Mouse (Mus musculus): ENCODE measurements around the gene Adam17. TPM values are rescaled to one million over a fixed set of nuclear protein-coding genes. Genes with fewer than 3 reads are reported as not detected.

Gene Adam17
- polyA plus RNA-seq, 2 experiments: 34.7 to 40.7 TPM

GRCm38 (mm10) chr12:21353681-21354080, 19.8 kb downstream of the Adam17 start:
- WGBS: 95% methylated on average over 8 of the region's 8 CpGs
- TF ChIP-seq POLR2A (IDR thresholded peaks at IDR 0.05; ENCODE audit: borderline replicate concordance, extremely low read depth, insufficient read depth, insufficient read length): no peak
- H3K36me3 ChIP-seq (ENCODE audit: control insufficient read depth, insufficient read depth, low read length): peaks cover 41% of the 10 kb centered on the region
- H3K27ac ChIP-seq (replicated peaks; ENCODE audit: low read depth, low read length): no peak overlapping the region
- no peak overlapping the region for H3K4me3 ChIP-seq (replicated peaks; ENCODE audit: low read length)
- H3K9ac ChIP-seq (ENCODE audit: low read depth, low read length, severe bottlenecking): no peak overlapping the region
- no peaks in the 10 kb centered on the region for H3K27me3 ChIP-seq (ENCODE audit: control insufficient read depth, insufficient read depth, low read length)
- H3K4me1 ChIP-seq (ENCODE audit: control insufficient read depth, insufficient read depth, low read length): no peaks in the 10 kb centered on the region
- no peak for DNase-seq (ENCODE audit: low spot score)
- H3K4me2 ChIP-seq (replicated peaks; ENCODE audit: low read depth, low read length, severe bottlenecking): no peak overlapping the region
- ATAC-seq (ENCODE audit: low FRiP score, low read depth): no peak
- no peaks in the 10 kb centered on the region for H3K9me3 ChIP-seq (ENCODE audit: control insufficient read depth, low read length)

GRCm38 (mm10) chr12:21350113-21350876, 23.1 kb downstream of the Adam17 start:
- H3K4me2 ChIP-seq (replicated peaks; ENCODE audit: low read depth, low read length, severe bottlenecking): no peak overlapping the region
- no peak for TF ChIP-seq POLR2A (IDR thresholded peaks at IDR 0.05; ENCODE audit: borderline replicate concordance, extremely low read depth, insufficient read depth, insufficient read length)
- WGBS: 87% methylated on average over 7 of the region's 7 CpGs
- ATAC-seq (ENCODE audit: low FRiP score, low read depth) (no peak), DNase-seq (ENCODE audit: low spot score) (no peak)
- no peak overlapping the region for H3K27ac ChIP-seq (replicated peaks; ENCODE audit: low read depth, low read length)
- peaks cover 52% of the 10 kb centered on the region for H3K36me3 ChIP-seq (ENCODE audit: control insufficient read depth, insufficient read depth, low read length)
- H3K27me3 ChIP-seq (ENCODE audit: control insufficient read depth, insufficient read depth, low read length): no peaks in the 10 kb centered on the region
- H3K4me1 ChIP-seq (ENCODE audit: control insufficient read depth, insufficient read depth, low read length): no peaks in the 10 kb centered on the region
- H3K9me3 ChIP-seq (ENCODE audit: control insufficient read depth, low read length): no peaks in the 10 kb centered on the region
- no peak overlapping the region for H3K9ac ChIP-seq (ENCODE audit: low read depth, low read length, severe bottlenecking)
- H3K4me3 ChIP-seq (replicated peaks; ENCODE audit: low read length): no peak overlapping the region

GRCm38 (mm10) chr12:21346972-21347371, 26.5 kb downstream of the Adam17 start:
- no peak for TF ChIP-seq POLR2A (IDR thresholded peaks at IDR 0.05; ENCODE audit: borderline replicate concordance, extremely low read depth, insufficient read depth, insufficient read length)
- Histone ChIP-seq H3K9me3 (ENCODE audit: control insufficient read depth, low read length) (no peaks in the 10 kb centered on the region), H3K4me1 (ENCODE audit: control insufficient read depth, insufficient read depth, low read length) (no peaks in the 10 kb centered on the region), H3K36me3 (ENCODE audit: control insufficient read depth, insufficient read depth, low read length) (peaks cover 44% of the 10 kb centered on the region), H3K27ac (replicated peaks; ENCODE audit: low read depth, low read length) (no peak overlapping the region), H3K4me3 (replicated peaks; ENCODE audit: low read length) (no peak overlapping the region), H3K9ac (ENCODE audit: low read depth, low read length, severe bottlenecking) (no peak overlapping the region), H3K27me3 (ENCODE audit: control insufficient read depth, insufficient read depth, low read length) (no peaks in the 10 kb centered on the region), H3K4me2 (replicated peaks; ENCODE audit: low read depth, low read length, severe bottlenecking) (no peak overlapping the region)
- 92% methylated on average over 7 of the region's 7 CpGs for WGBS
- no peak for DNase-seq (ENCODE audit: low spot score)
- no peak for ATAC-seq (ENCODE audit: low FRiP score, low read depth)

- peaks cover 54% of the 10 kb centered on the region for H3K36me3 ChIP-seq (ENCODE audit: control insufficient read depth, insufficient read depth, low read length)
- H3K27ac ChIP-seq (replicated peaks; ENCODE audit: low read depth, low read length): no peak overlapping the region
- DNase-seq (ENCODE audit: low spot score): no peak
- 94% methylated on average over 5 of the region's 5 CpGs for WGBS
- H3K4me3 ChIP-seq (replicated peaks; ENCODE audit: low read length): no peak overlapping the region
- no peak for ATAC-seq (ENCODE audit: low FRiP score, low read depth)
- no peaks in the 10 kb centered on the region for H3K4me1 ChIP-seq (ENCODE audit: control insufficient read depth, insufficient read depth, low read length)
- H3K27me3 ChIP-seq (ENCODE audit: control insufficient read depth, insufficient read depth, low read length): no peaks in the 10 kb centered on the region
- no peak overlapping the region for H3K9ac ChIP-seq (ENCODE audit: low read depth, low read length, severe bottlenecking)
- TF ChIP-seq POLR2A (IDR thresholded peaks at IDR 0.05; ENCODE audit: borderline replicate concordance, extremely low read depth, insufficient read depth, insufficient read length): no peak
- H3K9me3 ChIP-seq (ENCODE audit: control insufficient read depth, low read length): no peaks in the 10 kb centered on the region
- no peak overlapping the region for H3K4me2 ChIP-seq (replicated peaks; ENCODE audit: low read depth, low read length, severe bottlenecking)
These were observed 32.8 kb downstream of the Adam17 start for GRCm38 (mm10) chr12:21340674-21341073.

GRCm38 (mm10) chr12:21337171-21337570, 36.3 kb downstream of the Adam17 start:
- Histone ChIP-seq H3K9me3 (ENCODE audit: control insufficient read depth, low read length) (no peaks in the 10 kb centered on the region), H3K27ac (replicated peaks; ENCODE audit: low read depth, low read length) (no peak overlapping the region), H3K4me1 (ENCODE audit: control insufficient read depth, insufficient read depth, low read length) (no peaks in the 10 kb centered on the region), H3K36me3 (ENCODE audit: control insufficient read depth, insufficient read depth, low read length) (peaks cover 58% of the 10 kb centered on the region), H3K4me2 (replicated peaks; ENCODE audit: low read depth, low read length, severe bottlenecking) (no peak overlapping the region), H3K27me3 (ENCODE audit: control insufficient read depth, insufficient read depth, low read length) (no peaks in the 10 kb centered on the region), H3K9ac (ENCODE audit: low read depth, low read length, severe bottlenecking) (no peak overlapping the region), H3K4me3 (replicated peaks; ENCODE audit: low read length) (no peak overlapping the region)
- WGBS: 97% methylated on average over 5 of the region's 5 CpGs
- no peak for TF ChIP-seq POLR2A (IDR thresholded peaks at IDR 0.05; ENCODE audit: borderline replicate concordance, extremely low read depth, insufficient read depth, insufficient read length)
- no peak for ATAC-seq (ENCODE audit: low FRiP score, low read depth)
- no peak for DNase-seq (ENCODE audit: low spot score)

Measured in limb, embryonic 14.5 days (tissue).